In the genomic region with DNA sequence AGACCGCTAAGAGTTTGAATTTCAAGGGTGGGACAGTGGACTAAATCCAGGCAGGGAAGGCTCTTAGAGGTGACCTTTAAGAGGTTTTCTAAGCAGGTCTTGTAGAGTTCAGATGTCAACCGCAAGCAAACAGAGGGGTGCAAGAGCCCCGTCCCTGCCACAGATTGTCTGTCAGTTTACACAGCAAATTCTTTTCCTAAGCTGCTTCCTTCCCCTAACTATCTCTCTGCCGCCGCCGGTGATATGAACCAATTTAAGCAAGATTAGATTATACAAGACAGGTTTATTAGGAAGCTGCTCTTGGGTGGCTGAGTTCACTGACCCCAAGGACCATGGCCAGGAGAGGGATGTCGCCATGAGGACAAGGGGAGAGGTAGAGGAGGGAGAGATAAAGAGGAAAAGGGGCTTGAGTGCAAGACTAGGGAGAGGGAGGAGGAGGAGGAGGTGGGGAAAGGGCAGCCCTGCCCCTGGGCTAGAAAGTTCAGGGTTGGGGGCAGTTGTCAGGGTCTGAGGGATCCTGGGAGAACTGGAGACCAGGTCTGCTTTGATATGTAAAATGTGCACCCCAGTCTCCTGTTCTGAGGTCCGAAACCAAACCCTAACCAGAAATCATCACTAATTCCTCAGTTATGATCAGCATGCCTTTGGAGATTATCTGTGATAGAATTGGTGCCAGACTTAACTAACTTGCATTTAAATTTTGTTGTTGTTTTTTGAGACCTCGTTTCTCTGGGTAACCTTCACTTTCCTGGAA, we compare ENCODE assay signal across 13 mouse cellular contexts. TPM values are rescaled to one million over a fixed set of nuclear protein-coding genes. Genes with fewer than 3 reads are reported as not detected.
DNase-seq lines count a peak whose midpoint lies in the region; ATAC-seq lines count a peak whose summit lies in the region.
"Had no signal": no experiment of that assay in that cellular context is flagged by ENCODE, and none has a peak within 500 bp of the region (broad histone marks: within the 10 kb centered on the region; RNA-seq: fewer than 3 reads in every experiment).

No protein-coding gene starts in this region.

- WGBS in heart, embryonic 11.5 days (ENCODE audit: insufficient replicate concordance), result 9% methylated on average over 9 of the region's 9 CpGs
- WGBS in lung, embryonic 15.5 days, result 7% methylated on average over 9 of the region's 9 CpGs
- 9% methylated on average over 9 of the region's 9 CpGs for WGBS in embryonic facial prominence, embryonic 10.5 days
- WGBS in liver, embryonic 13.5 days (ENCODE audit: insufficient replicate concordance), result 5% methylated on average over 9 of the region's 9 CpGs

- peaks cover 12% of the 10 kb centered on the region; the same call in 1 of the 2 replicates for H3K27me3 ChIP-seq in heart, embryonic 11.5 days (ENCODE audit: control insufficient read depth, insufficient read depth, low read length)
- H3K27me3 ChIP-seq in lung, embryonic 15.5 days, result peaks cover 59% of the 10 kb centered on the region
- peaks cover 65% of the 10 kb centered on the region for H3K27me3 ChIP-seq in embryonic facial prominence, embryonic 10.5 days (replicated peaks; ENCODE audit: low read depth, poor library complexity, severe bottlenecking)
- H3K27me3 ChIP-seq in liver, embryonic 13.5 days, result peaks cover 52% of the 10 kb centered on the region

- H3K27ac ChIP-seq in heart, embryonic 11.5 days (ENCODE audit: low read depth, low read length), result no peak overlapping the region
- no peak overlapping the region for H3K27ac ChIP-seq in lung, embryonic 15.5 days
- no peak overlapping the region for H3K27ac ChIP-seq in embryonic facial prominence, embryonic 10.5 days (replicated peaks)
- H3K27ac ChIP-seq in liver, embryonic 13.5 days, result no peak overlapping the region
- H3K27ac ChIP-seq: liver, embryonic 14.5 days had no signal

- ATAC-seq in heart, embryonic 11.5 days (replicated peaks; ENCODE audit: insufficient number of reproducible peaks, low FRiP score, low TSS enrichment), result no peak
- ATAC-seq in lung, embryonic 15.5 days (ENCODE audit: borderline replicate concordance, extremely low read depth, low FRiP score, low TSS enrichment), result no peak
- ATAC-seq in liver, embryonic 13.5 days (ENCODE audit: low read depth), result no peak
- ATAC-seq in frontal cortex, adult (ENCODE audit: low TSS enrichment), result no peak

- H3K4me3 ChIP-seq in heart, embryonic 11.5 days (ENCODE audit: low read depth, low read length), result peak overlapping the region; percentile 32
- H3K4me3 ChIP-seq in lung, embryonic 15.5 days, result no peak overlapping the region; the same call in 1 of the 2 replicates
- peak overlapping the region; percentile 39; the same call in 1 of the 2 replicates for H3K4me3 ChIP-seq in embryonic facial prominence, embryonic 10.5 days
- no peak overlapping the region for H3K4me3 ChIP-seq in liver, embryonic 13.5 days (replicated peaks)

- DNase-seq in heart, postnatal 4 days, result no peak
- no peak for DNase-seq in lung, postnatal 4 days
- DNase-seq in embryonic facial prominence, embryonic 10.5 days (ENCODE audit: low spot score), result peak; percentile 14
- no peak for DNase-seq in liver, embryonic 13.5 days
- no peak for DNase-seq in spleen, adult 18-20 months
- DNase-seq: cerebellum, adult 11 months; gastrocnemius, postnatal 25 days; right cerebral cortex, postnatal 14 days; thymus, postnatal 14 days had no signal

- H3K36me3 ChIP-seq in heart, embryonic 11.5 days (ENCODE audit: control insufficient read depth, insufficient read depth, low read length), result no peaks in the 10 kb centered on the region
- no peaks in the 10 kb centered on the region for H3K36me3 ChIP-seq in lung, embryonic 15.5 days
- H3K36me3 ChIP-seq in embryonic facial prominence, embryonic 10.5 days (replicated peaks), result no peaks in the 10 kb centered on the region
- no peaks in the 10 kb centered on the region for H3K36me3 ChIP-seq in liver, embryonic 13.5 days

- H3K4me1 ChIP-seq in heart, embryonic 11.5 days (ENCODE audit: control insufficient read depth, insufficient read depth, low read length), result peaks cover 19% of the 10 kb centered on the region
- peaks cover 28% of the 10 kb centered on the region for H3K4me1 ChIP-seq in lung, embryonic 15.5 days
- peaks cover 40% of the 10 kb centered on the region for H3K4me1 ChIP-seq in embryonic facial prominence, embryonic 10.5 days
- H3K4me1 ChIP-seq in liver, embryonic 13.5 days (replicated peaks), result peaks cover 28% of the 10 kb centered on the region

- no peak overlapping the region for H3K9ac ChIP-seq in heart, embryonic 11.5 days (ENCODE audit: low read depth, low read length)
- H3K9ac ChIP-seq in lung, embryonic 15.5 days, result no peak overlapping the region
- H3K9ac ChIP-seq in liver, embryonic 13.5 days, result no peak overlapping the region
- H3K9ac ChIP-seq: liver, embryonic 14.5 days had no signal

- peak overlapping the region; percentile 60 for H3K4me2 ChIP-seq in heart, embryonic 11.5 days
- peak overlapping the region; percentile 45 for H3K4me2 ChIP-seq in lung, embryonic 15.5 days
- peak overlapping the region; percentile 36 for H3K4me2 ChIP-seq in liver, embryonic 13.5 days

- no peaks in the 10 kb centered on the region for H3K9me3 ChIP-seq in heart, embryonic 11.5 days (replicated peaks; ENCODE audit: control insufficient read depth, low read length)
- no peaks in the 10 kb centered on the region for H3K9me3 ChIP-seq in lung, embryonic 15.5 days
- H3K9me3 ChIP-seq in embryonic facial prominence, embryonic 10.5 days, result no peaks in the 10 kb centered on the region
- no peaks in the 10 kb centered on the region for H3K9me3 ChIP-seq in liver, embryonic 13.5 days (replicated peaks)

RNA-seq across cellular contexts. Expression of gene Upp1, which starts 2.4 kb away (rescaled TPM):
- 21.9 and 23.2 TPM in 2 replicates for polyA plus RNA-seq in heart, embryonic 11.5 days (2014; fragmentation: Nextera tagmentation; extraction: Ambion mirVana)
- 10 to 100 TPM; 57.7 to 59.0 TPM for total RNA-seq in heart, postnatal 4 days (2021)
- 13.7 and 14.1 TPM in 2 replicates for polyA plus RNA-seq in lung, embryonic 15.5 days (2015; fragmentation: Nextera tagmentation; extraction: Ambion mirVana)
- polyA plus RNA-seq in embryonic facial prominence, embryonic 10.5 days (2016; fragmentation: Nextera tagmentation; extraction: Ambion mirVana), result 3.7 and 8.6 TPM in 2 replicates
- 1.4 and 1.9 TPM in 2 replicates for polyA plus RNA-seq in liver, embryonic 13.5 days (2015; fragmentation: Nextera tagmentation; extraction: Ambion mirVana)

Comparison
In these comparisons a context has a peak if more than half of its experiments do, and no peak if none do; other contexts are left out.
1. H3K4me3 ChIP-seq: peak in heart, embryonic 11.5 days (single experiment) and embryonic facial prominence, embryonic 10.5 days (single experiment); none in lung, embryonic 15.5 days (single experiment) and liver, embryonic 13.5 days (single experiment).
2. Peak in every context shown above with its lines, with median percentiles within 50 percentile points of each other: H3K4me2 ChIP-seq.